Mouse (Mus musculus): ENCODE measurements around the gene Speg. TPM values are rescaled to one million over a fixed set of nuclear protein-coding genes. Genes with fewer than 3 reads are reported as not detected.

The Speg gene
- total RNA-seq, 2 experiments from 2014 or later = not detected

- no peak for ATAC-seq (replicated peaks; ENCODE audit: poor library complexity)
Observed at GRCm38 (mm10) chr1:75363868-75364267, 11.2 kb upstream of the Speg start.

GRCm38 (mm10) chr1:75365510-75366137 lies 9.5 kb upstream of the Speg start:
- ATAC-seq (replicated peaks; ENCODE audit: poor library complexity) = no peak

- no peak for ATAC-seq (replicated peaks; ENCODE audit: poor library complexity)
Observed at GRCm38 (mm10) chr1:75369360-75369983, 5.6 kb upstream of the Speg start.

- ATAC-seq (replicated peaks; ENCODE audit: poor library complexity) = no peak
Observed at GRCm38 (mm10) chr1:75369984-75370660, 5.0 kb upstream of the Speg start.

DNA sequence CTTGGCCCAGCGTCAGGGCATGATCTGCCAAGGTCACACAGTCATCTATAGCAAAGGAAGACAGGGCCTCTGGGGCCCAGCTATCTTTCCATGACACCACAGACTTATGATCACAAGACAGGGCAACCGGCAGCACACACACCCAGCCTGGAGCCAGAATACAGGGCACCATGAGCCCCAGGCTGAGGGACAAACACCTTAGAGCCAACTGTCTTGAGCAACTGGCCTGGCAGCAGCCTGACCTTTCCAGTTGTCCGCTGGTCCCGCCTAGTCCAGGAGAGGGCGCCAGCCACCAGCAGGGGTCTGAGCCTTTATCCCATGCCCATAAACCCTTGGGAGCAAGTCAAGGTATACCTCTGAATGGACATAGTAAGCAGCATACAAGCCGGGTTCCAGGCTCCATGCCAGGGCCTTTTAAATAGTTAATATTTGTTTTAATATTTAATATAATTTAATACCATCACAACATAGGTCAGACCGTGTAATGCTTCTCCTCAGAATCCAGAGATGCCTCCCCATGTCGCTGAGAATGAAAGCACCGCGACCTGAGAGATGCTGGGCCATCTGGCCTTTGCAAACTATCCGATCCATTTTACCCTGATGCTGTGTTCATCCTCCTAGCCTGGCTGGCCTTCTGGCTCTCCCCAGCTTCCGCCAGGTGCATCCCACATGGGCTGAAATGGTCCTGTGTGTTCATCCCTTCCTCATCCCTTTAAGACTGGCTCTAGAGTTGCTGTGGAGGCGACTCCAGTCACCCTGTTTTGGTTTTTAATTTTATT lies 3.6 kb upstream of the Speg start:
- ATAC-seq (replicated peaks; ENCODE audit: poor library complexity) = peak; percentile 48; the same call in 1 of the 2 replicates

DNA sequence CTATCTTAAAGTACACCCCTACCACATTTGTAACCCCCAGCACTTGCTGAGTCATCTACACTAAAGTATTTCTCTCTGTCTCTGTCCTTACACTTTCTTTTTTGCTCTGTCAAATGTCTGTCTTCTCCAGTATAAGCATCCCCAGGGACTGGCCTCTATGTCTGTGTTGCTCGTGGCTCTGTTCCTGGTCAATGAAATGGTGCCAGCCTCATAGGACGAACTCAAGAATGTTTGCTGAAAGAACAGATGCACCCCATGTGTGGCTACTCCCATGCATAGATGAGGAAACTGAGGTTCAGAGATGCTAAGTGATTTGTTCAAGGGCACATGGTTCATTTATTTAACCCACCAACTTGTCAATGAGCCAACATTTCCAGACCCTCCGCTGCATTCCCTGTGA lies 2.6 kb upstream of the Speg start:
- no peak for ATAC-seq (replicated peaks; ENCODE audit: poor library complexity)

GRCm38 (mm10) chr1:75373276-75373675 lies 1.8 kb upstream of the Speg start:
- ATAC-seq (replicated peaks; ENCODE audit: poor library complexity) = no peak

DNA sequence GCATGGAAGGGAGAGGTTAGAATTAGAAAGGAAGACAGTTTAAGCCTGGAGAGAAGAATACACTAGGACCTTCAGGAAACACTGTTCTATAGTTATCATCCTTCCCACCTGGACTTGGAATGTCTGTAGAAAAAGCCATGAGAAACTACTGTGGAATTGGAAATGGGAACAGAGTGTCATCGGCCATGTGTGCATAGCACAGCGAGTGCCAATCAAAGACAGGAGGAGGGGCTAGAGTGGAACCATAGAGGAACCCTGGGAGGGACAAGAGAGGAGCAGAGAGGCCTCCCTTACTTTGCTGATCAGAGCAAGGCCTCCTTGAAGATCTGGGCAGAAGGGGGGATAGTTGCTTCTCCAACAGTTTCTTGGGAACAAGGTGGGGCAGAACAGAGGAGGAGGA lies 4.1 kb downstream of the Speg start:
- ATAC-seq (replicated peaks; ENCODE audit: poor library complexity) = no peak

- ATAC-seq (replicated peaks; ENCODE audit: poor library complexity) = no peak
Observed at GRCm38 (mm10) chr1:75379931-75380330, 4.8 kb downstream of the Speg start.

DNA sequence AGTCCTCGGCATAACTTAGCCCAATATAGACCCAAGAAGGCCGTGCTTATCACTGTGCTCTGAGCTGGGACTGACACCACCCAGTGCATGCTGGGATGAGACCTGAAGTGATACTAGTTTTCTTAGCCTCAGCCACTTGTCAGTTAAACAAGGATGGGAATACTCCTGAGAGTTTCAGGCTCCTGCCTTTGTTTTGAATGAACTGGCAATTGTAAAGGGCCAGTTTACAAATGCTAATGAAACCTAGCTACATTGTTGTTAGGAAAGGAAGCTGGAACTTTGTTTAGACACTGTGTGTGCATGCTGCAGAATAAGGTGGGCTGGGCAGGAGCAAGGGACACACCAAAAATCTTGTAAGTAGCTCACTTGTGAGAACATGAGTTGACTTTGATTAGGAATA lies 5.9 kb downstream of the Speg start:
- ATAC-seq (replicated peaks; ENCODE audit: poor library complexity) = no peak

DNA sequence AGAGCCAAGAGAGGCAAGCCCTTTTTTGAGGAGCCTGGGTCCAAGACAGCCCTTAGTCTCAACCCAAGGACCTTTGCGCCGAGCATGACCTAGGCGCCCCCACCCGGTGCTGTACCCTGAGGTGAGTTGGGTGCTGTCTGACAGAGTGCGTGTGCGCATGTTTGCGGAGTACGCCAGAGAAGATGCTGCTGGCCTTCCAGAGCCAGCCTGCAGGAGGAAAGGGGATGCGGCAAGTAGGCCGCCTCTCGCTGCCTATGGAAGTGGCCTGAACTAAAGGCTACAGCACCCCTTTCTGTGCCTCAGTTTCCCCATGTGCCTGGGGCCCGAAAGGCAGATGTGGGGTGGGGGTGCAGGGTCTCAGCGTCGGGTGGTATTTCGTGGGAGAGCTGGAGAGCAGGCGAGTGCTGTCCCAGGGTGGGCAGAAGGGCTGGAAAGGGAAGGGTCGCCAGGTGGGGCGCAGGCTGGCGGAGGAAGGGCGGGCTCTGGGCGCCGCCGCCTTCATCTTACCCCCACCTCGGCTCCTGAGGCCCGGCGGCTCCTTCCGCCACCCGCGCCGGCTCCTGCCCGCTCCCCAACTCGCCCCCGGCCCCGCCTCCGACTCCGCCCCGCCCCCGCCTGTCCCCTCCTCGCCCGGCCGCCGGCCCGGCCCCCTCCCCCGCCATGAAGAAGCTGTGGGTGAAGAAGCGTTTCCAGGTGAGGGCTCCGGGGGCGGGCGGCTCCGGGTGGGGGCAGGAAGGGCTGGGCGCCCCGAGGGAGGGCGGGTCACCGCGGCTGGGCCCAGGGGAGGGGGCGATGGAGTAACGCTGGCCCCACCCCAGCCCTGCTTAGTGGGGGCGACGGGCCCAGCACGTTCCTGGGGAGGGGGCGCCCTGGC lies 6.6 kb downstream of the Speg start:
- no peak for ATAC-seq (replicated peaks; ENCODE audit: poor library complexity)

DNA sequence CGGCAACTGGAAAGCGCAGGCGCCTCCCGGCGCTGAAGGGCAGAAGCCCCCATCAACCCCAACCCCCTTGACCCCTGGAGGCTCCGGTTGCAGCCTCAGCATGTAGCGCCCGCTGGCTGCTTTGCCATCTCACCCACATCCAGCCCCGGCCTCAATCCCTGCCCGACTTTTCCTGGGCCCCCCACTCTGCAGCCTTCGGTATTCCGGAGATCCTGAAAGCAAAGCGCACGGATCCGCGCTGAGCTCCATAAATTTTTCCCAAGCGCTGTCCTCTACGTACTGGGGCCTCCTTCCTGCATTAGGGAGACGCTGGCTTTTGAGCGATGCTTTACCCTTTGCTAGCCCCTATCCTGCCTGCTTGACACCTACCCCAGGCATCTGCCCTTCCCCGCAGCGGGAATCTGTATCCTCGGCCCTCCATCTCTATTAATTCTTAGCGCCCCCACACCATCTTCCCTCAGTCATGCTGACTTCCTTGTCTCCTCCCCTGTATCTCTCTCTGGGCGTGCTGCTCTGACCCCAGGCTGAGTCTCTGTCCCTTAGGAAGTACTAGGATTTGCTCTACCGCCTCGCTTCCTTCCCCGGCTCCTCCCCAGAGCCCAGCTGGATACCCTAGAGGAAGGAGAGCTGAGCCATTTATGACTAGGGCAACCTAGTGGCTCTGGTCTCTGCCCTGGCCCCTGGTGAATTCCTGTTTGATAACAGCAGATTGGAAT lies 7.4 kb downstream of the Speg start:
- ATAC-seq (replicated peaks; ENCODE audit: poor library complexity) = no peak

GRCm38 (mm10) chr1:75384470-75385141 lies 9.5 kb downstream of the Speg start:
- ATAC-seq (replicated peaks; ENCODE audit: poor library complexity) = no peak

GRCm38 (mm10) chr1:75385142-75385730 lies 10.1 kb downstream of the Speg start:
- no peak for ATAC-seq (replicated peaks; ENCODE audit: poor library complexity)

GRCm38 (mm10) chr1:75386149-75386548 lies 11.1 kb downstream of the Speg start:
- no peak for ATAC-seq (replicated peaks; ENCODE audit: poor library complexity)

- no peak for ATAC-seq (replicated peaks; ENCODE audit: poor library complexity)
Observed at GRCm38 (mm10) chr1:75387469-75387928, 12.4 kb downstream of the Speg start.

- ATAC-seq (replicated peaks; ENCODE audit: poor library complexity) = no peak
Observed at GRCm38 (mm10) chr1:75387929-75388897, 13.1 kb downstream of the Speg start.
